In the genomic region with DNA sequence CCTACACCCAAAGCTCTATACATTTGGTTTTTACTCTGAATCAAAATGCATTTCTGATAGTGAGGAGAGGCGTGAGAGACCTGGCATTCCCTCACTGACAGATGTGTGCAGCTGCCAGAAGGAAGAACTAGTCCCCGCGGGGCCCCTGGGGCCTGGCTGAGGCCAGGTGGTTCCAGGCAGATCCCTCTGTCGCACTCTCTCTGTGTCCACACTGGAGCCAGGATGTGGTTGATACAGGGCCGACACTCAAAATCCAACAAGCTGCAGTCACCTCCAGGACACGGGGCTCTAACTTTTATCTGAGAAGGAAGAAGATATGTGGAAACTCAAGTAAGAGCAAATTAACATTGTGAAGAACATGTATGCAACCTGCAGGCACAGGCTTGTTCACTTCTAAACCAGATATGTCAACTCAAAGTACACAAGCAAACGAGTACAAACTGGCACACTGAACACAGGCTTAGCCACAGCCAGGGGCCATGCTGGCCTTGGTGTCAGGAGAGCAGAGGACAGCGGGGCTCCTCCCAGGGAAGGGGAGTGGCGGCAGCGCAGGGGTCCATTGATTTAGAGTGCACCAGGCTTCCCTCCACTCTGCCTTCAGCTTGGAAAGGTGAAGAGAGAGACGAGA, we compare ENCODE assay signal across 24 mouse cellular contexts. TPM values are rescaled to one million over a fixed set of nuclear protein-coding genes. Genes with fewer than 3 reads are reported as not detected.
DNase-seq lines count a peak whose midpoint lies in the region; ATAC-seq and TF ChIP-seq lines count a peak whose summit lies in the region.
"Had no signal": no experiment of that assay in that cellular context is flagged by ENCODE, and none has a peak within 500 bp of the region (broad histone marks: within the 10 kb centered on the region; RNA-seq: fewer than 3 reads in every experiment).

No protein-coding gene starts in this region.

- H3K4me2 ChIP-seq in embryonic facial prominence, embryonic 13.5 days, result no peak overlapping the region
- H3K4me2 ChIP-seq in stomach, postnatal 0 days (replicated peaks; ENCODE audit: low read depth), result no peak overlapping the region
- H3K4me2 ChIP-seq: embryonic facial prominence, embryonic 12.5 days; forebrain, embryonic 13.5 days; heart, embryonic 12.5 days had no signal

- DNase-seq in embryonic facial prominence, embryonic 10.5 days (ENCODE audit: low spot score), result no peak
- peak; percentile 47 to 52 for DNase-seq in urinary bladder, adult 18-20 months (ENCODE audit: low spot score in 2 of 2)
- DNase-seq in urinary bladder, postnatal 10 days (ENCODE audit: low spot score), result no peak
- DNase-seq in stomach, postnatal 0 days (ENCODE audit: low spot score), result no peak
- DNase-seq in urinary bladder, postnatal 36 days (ENCODE audit: low spot score in 2 of 2), result peak; percentile 53 to 59
- DNase-seq in frontal cortex, postnatal 36 days (ENCODE audit: low spot score in 2 of 2), result no peak
- DNase-seq: adrenal gland, postnatal 10 days; B cell, adult 2 months; cerebellum, adult 11 months; cerebellum, adult 8-10 months; cerebellum, postnatal 14 days; embryo, embryonic 11 days; forebrain, postnatal 0 days; gastrocnemius, postnatal 10 days had no signal

- H3K4me1 ChIP-seq in embryonic facial prominence, embryonic 13.5 days, result 0 out of 2 replicates have a peak, but pooled peaks cover 3% of the 10 kb centered on the region
- H3K4me1 ChIP-seq in embryonic facial prominence, embryonic 10.5 days, result no peaks in the 10 kb centered on the region
- H3K4me1 ChIP-seq in stomach, postnatal 0 days (replicated peaks; ENCODE audit: control insufficient read depth, insufficient read depth), result no peaks in the 10 kb centered on the region
- H3K4me1 ChIP-seq: embryonic facial prominence, embryonic 12.5 days had no signal

- H3K9me3 ChIP-seq in embryonic facial prominence, embryonic 13.5 days, result no peaks in the 10 kb centered on the region
- H3K9me3 ChIP-seq in embryonic facial prominence, embryonic 10.5 days, result no peaks in the 10 kb centered on the region
- no peaks in the 10 kb centered on the region for H3K9me3 ChIP-seq in stomach, postnatal 0 days (ENCODE audit: control insufficient read depth, low read length)
- H3K9me3 ChIP-seq: embryonic facial prominence, embryonic 12.5 days; forebrain, embryonic 13.5 days; heart, embryonic 12.5 days had no signal

- H3K27ac ChIP-seq in embryonic facial prominence, embryonic 13.5 days, result 0 out of 2 replicates have a peak overlapping the region, but pooled peaks have one; percentile 33
- no peak overlapping the region for H3K27ac ChIP-seq in embryonic facial prominence, embryonic 10.5 days (replicated peaks)
- H3K27ac ChIP-seq in stomach, postnatal 0 days (replicated peaks), result peak overlapping the region; percentile 61
- H3K27ac ChIP-seq: embryonic facial prominence, embryonic 12.5 days; forebrain, embryonic 13.5 days had no signal

- no peak overlapping the region for H3K9ac ChIP-seq in embryonic facial prominence, embryonic 13.5 days
- H3K9ac ChIP-seq in stomach, postnatal 0 days (ENCODE audit: low read length), result no peak overlapping the region
- H3K9ac ChIP-seq: embryonic facial prominence, embryonic 12.5 days; forebrain, embryonic 13.5 days; forebrain, postnatal 0 days; heart, embryonic 12.5 days had no signal

- 63% methylated on average over 11 of the region's 11 CpGs for WGBS in embryonic facial prominence, embryonic 13.5 days
- WGBS in embryonic facial prominence, embryonic 10.5 days, result 67% methylated on average over 11 of the region's 11 CpGs
- WGBS in stomach, postnatal 0 days, result 35% methylated on average over 11 of the region's 11 CpGs

- peaks cover 72% of the 10 kb centered on the region for H3K36me3 ChIP-seq in embryonic facial prominence, embryonic 13.5 days
- H3K36me3 ChIP-seq in embryonic facial prominence, embryonic 10.5 days (replicated peaks), result peaks cover 82% of the 10 kb centered on the region
- peaks cover 34% of the 10 kb centered on the region for H3K36me3 ChIP-seq in stomach, postnatal 0 days (ENCODE audit: control insufficient read depth, insufficient read depth, low read length)

- H3K4me3 ChIP-seq in embryonic facial prominence, embryonic 13.5 days, result no peak overlapping the region
- no peak overlapping the region for H3K4me3 ChIP-seq in embryonic facial prominence, embryonic 10.5 days
- H3K4me3 ChIP-seq in stomach, postnatal 0 days (ENCODE audit: low read depth, low read length), result no peak overlapping the region
- H3K4me3 ChIP-seq: embryonic facial prominence, embryonic 12.5 days; forebrain, embryonic 13.5 days; heart, embryonic 12.5 days had no signal

- ATAC-seq in embryonic facial prominence, embryonic 13.5 days (ENCODE audit: insufficient number of reproducible peaks, insufficient read depth, low FRiP score, low TSS enrichment, low read depth), result no peak
- 0 out of 2 replicates have a peak, but pooled peaks have one; percentile 40 for ATAC-seq in stomach, postnatal 0 days (ENCODE audit: low FRiP score, low TSS enrichment)
- ATAC-seq in erythroblast, adult 5-6 weeks (replicated peaks; ENCODE audit: low FRiP score, poor library complexity, severe bottlenecking), result no peak
- ATAC-seq: forebrain, embryonic 13.5 days; forebrain, postnatal 0 days; hindbrain, embryonic 16.5 days; inflammation-experienced regulatory T-cells, adult 6 months had no signal

- H3K27me3 ChIP-seq in embryonic facial prominence, embryonic 13.5 days, result no peaks in the 10 kb centered on the region
- H3K27me3 ChIP-seq in embryonic facial prominence, embryonic 10.5 days (replicated peaks; ENCODE audit: low read depth, poor library complexity, severe bottlenecking), result no peaks in the 10 kb centered on the region
- no peaks in the 10 kb centered on the region for H3K27me3 ChIP-seq in stomach, postnatal 0 days (ENCODE audit: control insufficient read depth, insufficient read depth, low read length)
- H3K27me3 ChIP-seq: embryonic facial prominence, embryonic 12.5 days; forebrain, embryonic 13.5 days; heart, embryonic 12.5 days had no signal

- no peak for TF ChIP-seq CTCF in stomach, postnatal 0 days (IDR thresholded peaks at IDR 0.05; ENCODE audit: low read depth)

- TF ChIP-seq EP300 in stomach, postnatal 0 days (optimal IDR thresholded peaks at IDR 0.05), result no peak

RNA-seq across cellular contexts. Expression of gene Grik4, which starts 24.7 kb away (rescaled TPM):
- 1.9 and 2.5 TPM in 2 replicates for polyA plus RNA-seq in embryonic facial prominence, embryonic 13.5 days (2015; fragmentation: Nextera tagmentation; extraction: Ambion mirVana)
- 0.96 and 1.1 TPM in 2 replicates for polyA plus RNA-seq in embryonic facial prominence, embryonic 10.5 days (2016; fragmentation: Nextera tagmentation; extraction: Ambion mirVana)
- 0.10 and 0.19 TPM in 2 replicates for polyA plus RNA-seq in stomach, postnatal 0 days (2015; fragmentation: Nextera tagmentation; extraction: Ambion mirVana)
- total RNA-seq in erythroblast, adult 5-6 weeks (2015; ENCODE audit: low replicate concordance), result not detected in 2 replicates
- not detected in 2 replicates for total RNA-seq in erythroblast, adult 5-6 weeks (2017; ENCODE audit: low replicate concordance)
- total RNA-seq: common myeloid progenitor, adult 5-6 weeks; heart, adult 8-10 months; MEL had no signal

Comparison
In these comparisons a context has a peak if more than half of its experiments do, and no peak if none do; other contexts are left out.
1. DNase-seq: peak in urinary bladder, adult 18-20 months (2 of 2) and urinary bladder, postnatal 36 days (2 of 2); none in embryonic facial prominence, embryonic 10.5 days (single experiment), urinary bladder, postnatal 10 days (single experiment), stomach, postnatal 0 days (single experiment) and frontal cortex, postnatal 36 days (0 of 2).